Mouse (Mus musculus) cerebellum, postnatal 10 days (tissue): Measurements from ENCODE around the gene Miox.

Source experiments
- DNase-seq, 2 experiments: peaks; one replicate each; pipeline ENCODE4 v3.0.0; 2021; ENCODE audit warnings: mixed read lengths in 2 of 2

Gene Miox

DNA sequence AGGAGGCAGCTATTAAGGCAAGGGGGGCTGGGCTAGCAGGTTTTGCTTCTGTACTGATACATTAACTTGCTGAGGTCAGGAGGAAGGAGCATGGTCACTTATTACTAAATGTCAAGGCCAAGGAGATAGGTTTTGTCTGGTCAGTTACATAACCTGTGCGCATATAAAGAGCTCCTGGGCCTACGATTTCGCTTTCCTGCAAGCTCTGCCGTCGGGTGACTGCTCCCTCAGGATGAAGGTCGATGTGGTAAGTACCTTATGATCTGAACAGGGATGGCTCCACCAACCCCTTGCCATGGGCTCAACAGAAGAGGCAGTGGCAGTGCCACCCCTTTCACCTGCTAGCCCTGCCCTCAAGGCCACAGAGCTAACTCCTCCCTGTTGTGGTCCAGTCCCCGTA is at the start of gene Miox:
Gene Miox (plus strand): TSS at position 128 of the 400 bp plus-strand sequence.
- DNase-seq = no peak

DNA sequence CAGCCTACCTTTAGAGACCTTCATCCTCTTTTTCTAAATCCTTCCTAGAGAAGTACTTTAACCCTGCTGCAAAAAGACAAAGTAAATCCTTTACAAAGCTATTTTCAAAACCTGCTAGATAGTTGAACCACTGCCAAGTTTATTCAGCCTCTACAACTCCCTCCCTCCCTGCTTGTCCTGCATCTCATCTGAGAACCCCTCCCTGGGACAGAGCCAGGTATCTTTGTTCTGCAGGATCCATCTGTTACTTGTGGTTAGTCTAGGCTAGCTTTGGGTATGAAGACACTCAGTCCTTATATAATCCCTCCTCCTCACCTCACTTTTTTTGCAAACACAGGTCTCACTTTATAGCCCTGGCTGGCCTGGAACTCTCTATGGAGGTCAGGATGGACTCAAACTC is 49.2 kb upstream of the Miox start:
- no peak for DNase-seq

DNA sequence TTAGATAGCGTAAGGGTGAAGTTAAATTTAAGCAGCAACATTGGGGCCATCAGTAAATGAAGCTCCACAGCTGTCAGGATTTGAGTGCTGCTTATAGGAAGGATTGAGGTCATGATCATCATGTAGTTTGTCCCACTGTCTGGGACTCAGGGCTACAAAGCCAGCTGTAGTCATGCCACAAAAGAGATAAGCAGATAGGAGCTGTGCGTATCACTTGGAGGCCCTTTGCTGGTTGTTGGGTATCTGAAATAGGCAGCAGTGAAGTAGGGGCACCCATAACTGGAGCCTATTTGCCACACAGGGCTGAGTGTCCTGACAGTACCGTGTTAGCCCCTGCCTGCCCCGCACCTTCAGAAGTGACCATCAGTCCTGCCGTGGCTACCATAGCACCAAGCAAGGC is 48.7 kb upstream of the Miox start:
- no peak for DNase-seq

DNA sequence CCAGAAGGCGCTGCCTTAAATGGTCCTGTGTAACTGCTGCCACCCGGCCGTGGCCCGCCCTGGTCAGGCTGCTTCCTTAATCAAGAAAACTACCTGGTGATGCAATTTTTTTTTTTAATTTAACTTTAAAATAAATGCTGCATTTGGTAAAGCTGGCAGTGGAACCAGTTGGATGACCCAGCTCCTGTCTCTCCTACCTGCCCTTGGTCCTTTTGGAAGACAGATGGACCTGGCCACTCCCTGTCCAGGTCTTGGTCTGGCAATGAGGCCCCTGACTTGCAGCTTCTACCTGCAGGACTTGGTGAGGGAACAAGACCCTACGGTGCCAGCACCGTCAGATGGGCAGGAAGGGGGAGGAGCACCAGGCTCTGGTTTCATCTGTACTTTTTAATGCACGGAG is 48.1 kb upstream of the Miox start:
- DNase-seq = peak; percentile 42 to 48

GRCm38 (mm10) chr15:89286582-89286981 is 47.6 kb upstream of the Miox start:
- peak in 1 of 2 experiments; percentile 58 for DNase-seq

- peak; percentile 35 to 48 for DNase-seq
Observed at GRCm38 (mm10) chr15:89288227-89288767, 45.9 kb upstream of the Miox start.

DNA sequence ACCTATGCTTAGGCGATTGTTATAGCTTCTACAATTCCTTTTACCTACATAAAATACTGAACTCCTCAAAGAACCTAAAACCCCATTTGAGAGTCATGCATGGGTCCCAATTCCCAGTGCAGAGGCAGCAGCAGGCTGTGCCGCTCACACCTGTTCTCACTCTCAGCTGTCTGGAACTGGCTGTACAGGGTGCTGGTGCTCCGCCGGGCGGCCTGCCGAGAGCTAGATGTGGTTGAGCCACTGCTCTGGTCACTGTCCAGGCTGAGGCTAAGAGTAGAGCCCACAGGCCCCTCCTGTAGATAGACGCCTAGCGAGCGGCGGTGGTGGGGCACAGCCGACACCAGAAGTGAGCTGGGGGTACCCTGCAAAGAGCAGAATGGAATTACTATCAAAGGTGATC is 44.7 kb upstream of the Miox start:
- DNase-seq = no peak

DNA sequence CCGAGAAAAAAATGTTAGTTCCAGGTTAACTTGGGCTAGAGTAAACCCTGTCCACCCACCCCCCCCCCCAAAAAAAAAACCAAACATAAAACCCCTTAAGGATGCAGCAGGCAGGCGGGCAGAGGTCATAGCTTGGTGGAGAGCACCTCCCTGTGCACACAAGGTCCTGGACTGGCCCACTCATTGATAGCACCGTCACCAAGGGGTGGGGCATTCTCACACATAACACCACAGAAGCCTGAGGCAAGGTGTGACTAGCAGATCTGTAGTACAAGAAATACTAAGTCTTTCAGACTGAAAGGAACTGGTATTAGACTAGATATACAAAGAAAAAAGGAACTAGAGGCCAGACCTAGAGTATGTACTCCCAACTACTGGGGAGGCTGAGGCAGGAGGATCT is 42.7 kb upstream of the Miox start:
- DNase-seq = no peak

DNA sequence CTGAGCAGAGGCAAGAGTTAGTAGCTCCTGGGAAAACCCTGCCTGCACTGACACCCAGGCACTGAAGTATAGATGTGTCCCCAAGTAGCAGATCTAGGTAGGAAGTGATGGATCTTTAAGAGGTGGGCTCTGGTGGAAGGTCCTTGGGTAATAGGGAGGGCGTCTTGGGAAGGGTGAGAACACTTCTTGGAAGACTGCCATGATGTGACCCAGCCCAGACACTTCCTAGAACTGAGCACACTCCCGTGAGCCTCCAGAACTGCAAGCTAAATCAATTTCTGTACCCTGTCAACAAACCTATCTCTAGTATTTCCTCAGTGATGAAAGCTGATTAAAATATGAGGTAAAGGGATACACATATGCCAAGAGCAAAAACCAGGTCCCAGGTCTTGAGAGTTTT is 41.4 kb upstream of the Miox start:
- no peak for DNase-seq

DNA sequence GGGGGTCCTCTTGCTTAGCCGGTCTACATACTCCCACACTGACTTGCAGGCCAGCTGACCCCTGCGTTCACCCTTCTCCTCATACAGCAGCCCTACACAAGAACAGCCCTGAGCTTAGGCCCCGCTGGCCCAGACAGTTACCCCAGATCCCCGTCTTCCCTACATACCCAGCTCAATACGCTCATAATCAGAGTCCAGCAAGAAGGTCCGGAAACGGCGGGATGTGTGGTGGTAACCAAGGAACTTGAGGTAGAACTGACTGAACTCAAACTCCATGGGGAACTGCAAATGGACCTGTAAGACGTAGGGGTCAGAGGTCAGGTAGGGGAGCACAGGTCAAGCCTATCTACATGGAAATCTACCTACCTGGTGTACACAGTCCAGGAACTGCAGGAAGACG is 40.4 kb upstream of the Miox start:
- DNase-seq = no peak

DNA sequence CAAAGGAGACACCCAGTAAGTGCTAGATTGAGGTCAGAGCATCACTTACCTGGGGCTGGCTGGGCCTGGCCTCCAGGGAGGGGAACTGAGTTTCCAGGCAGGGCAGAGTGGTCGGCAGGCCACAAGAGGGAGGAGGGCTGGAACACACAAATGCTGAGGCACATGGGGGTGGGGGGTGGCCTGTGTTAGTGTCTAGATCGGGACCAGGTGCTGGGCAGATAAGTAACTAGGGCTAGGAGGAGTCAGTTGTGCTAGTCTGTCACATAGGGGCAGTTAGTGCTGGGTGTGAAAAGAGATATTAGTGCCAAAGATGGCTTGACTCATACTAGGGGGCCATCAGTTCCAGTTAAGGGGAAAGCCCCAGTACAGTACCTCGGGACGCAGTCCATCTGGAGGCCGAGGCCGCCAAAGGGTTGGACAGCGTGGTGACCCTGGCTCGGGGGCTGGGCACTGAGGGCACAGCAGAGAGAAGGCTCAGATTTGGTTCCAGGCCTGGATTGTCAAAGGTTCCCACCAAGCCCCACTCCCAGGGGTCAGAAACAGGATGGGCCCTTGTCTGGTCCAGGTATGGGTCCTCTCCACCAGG is 38.5 kb upstream of the Miox start:
- DNase-seq = no peak

DNA sequence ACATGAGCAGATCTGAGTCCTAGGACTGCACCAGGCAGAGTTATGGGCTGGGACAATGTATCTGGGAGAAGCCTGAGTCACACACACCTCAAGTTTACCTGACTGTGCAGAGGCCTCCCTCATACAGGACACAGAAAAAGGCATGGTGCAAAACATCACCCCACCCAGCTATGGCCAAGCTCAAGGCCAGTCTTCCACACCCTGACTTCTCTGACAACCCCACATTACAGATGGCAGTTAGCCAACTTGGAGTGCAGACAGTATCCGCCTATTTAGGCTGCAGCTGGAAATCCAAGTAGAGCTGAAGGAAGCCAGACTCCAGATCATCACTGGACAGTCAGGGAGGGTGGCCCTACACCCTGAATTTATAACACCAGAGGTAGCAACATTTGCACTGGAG is 37.7 kb upstream of the Miox start:
- DNase-seq = no peak

GRCm38 (mm10) chr15:89297695-89298094 is 36.5 kb upstream of the Miox start:
- no peak for DNase-seq

GRCm38 (mm10) chr15:89300180-89300579 is 34.0 kb upstream of the Miox start:
- no peak for DNase-seq

DNA sequence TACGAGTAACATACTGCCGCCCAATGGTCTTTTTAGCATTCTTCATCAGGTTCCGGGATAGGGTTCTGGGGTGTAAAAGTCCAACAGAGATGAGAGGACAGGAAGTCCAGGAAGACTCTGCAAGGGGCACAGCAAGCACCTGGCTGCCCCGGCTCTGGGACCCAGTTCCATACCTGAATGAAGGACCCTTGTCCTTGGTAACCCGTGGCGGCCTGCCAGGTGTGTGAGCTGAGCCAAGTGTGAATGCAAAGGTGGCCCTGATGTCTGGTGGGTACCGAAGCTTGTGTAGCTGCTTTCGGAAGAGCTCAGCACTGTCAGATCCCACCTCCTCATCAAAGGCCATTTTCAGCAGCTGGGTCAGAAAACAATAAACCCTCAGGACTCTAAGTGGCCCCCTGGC is 33.6 kb upstream of the Miox start:
- peak in 1 of 2 experiments; percentile 25 for DNase-seq

DNA sequence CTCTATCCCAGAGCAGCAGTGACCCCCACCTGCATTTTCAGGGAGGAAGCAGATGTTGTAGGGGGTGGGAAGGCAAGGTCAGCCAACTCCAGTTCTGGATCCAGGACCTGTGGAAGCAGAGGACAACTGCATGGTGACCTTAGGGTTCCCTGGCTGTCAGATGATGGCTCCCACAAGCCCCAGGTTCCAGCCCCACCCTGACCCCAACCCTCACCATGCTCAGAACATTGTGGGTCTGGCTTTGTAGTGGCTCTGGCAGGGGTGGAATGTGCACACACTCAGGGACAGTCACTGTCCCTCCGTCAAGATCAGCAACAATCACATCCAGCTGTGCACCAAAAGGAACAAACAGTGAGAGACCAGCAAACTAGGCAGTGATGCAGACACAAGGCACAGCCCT is 28.2 kb upstream of the Miox start:
- DNase-seq = no peak

DNA sequence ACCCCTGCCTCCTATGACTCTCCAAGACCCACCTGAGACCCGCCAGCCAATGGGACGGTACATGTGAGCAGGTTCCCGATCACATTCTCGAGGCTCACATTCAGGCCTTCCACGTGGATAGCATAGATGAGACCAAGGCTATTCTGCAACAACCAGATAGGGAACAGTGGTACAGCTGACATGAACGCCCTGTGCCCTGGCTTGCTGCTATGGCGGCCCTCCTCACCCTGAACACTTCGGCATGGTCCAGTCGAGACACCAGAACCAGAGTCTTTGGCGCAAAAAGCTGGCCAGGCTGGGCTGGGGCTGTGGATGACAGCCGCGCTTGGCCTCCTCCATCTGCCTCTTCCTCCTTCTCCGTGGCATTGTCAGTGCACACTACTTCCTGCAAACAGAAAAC is 26.7 kb upstream of the Miox start:
- peak in 1 of 2 experiments; percentile 6 for DNase-seq

DNA sequence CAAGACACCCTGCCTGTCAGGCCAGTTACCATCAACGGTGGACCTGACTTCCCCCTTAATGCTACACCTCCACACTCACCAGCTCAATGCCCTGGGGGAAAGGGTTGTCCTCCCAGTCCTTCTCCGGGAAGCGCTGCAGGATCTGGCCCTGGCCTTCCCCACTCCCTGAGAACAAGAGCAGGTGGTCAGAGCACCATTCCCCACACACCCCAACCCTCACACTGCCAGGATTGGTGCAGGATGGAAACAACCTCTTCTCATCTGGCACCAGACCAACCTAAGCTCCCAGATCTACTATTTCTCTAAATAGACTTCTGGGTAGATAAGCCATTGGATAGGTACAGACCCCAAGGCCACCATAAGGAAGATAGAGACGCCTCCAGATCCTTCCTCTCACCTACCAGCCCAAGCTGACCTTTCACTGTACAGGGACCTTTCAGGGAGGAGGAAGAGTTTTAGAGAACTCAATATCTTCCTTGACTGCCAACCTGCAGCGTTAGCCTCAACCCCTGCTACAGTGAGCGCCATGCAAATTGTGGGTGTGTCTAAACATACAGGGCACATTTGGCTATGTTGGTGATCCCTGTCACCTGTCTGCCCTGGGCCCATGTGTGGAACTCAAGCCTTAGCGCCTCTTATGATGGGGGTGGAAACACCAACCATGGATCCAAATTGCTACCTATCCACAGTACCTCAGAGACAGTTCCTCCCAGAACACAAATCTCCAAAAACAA is 25.6 kb upstream of the Miox start:
- peak in 1 of 2 experiments; percentile 36 for DNase-seq

DNA sequence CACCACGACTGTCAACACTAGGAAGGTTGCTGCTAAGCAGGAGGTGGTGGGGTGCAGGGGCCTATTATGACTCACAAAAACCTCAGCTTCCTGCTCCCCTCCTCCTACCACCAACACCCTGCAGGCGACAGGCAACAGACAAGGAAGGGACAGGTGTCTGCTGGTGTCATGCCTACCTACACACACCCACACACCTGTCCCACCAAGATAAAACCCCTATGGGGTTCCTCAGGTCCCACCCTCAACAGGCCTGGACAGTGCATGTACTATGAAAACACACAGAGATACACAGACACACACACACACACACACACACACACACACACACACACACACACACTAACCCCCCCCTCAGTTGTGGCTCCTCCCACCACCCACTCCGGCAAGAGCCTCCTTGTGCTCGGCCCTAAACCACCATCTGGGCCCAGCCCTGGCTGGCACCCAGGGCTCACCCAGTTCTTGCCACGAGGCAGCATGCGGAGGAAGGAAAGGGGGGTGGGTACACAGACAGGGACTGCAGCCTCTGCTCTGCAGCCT is 24.2 kb upstream of the Miox start:
- peak; percentile 68 to 81 for DNase-seq

DNA sequence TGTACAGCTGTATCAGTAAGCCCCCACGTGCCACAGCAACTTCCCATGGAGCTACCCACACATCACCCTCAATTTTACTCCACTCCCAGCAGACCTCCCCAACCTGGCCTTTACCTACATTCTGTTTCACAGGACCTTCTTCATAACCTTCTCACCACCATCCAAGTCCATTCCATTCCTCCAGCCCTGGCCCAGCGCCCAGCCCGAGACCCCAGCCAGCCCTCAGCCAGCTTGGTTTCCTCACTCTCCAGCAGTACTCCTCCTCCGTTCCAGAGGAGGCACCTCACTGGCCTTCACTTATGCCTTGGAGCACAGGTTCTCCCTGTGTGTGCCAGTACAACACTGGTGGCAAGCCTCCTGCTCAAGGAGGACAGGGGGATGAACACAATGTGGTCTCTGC is 20.8 kb upstream of the Miox start:
- peak; percentile 52 to 59 for DNase-seq

DNA sequence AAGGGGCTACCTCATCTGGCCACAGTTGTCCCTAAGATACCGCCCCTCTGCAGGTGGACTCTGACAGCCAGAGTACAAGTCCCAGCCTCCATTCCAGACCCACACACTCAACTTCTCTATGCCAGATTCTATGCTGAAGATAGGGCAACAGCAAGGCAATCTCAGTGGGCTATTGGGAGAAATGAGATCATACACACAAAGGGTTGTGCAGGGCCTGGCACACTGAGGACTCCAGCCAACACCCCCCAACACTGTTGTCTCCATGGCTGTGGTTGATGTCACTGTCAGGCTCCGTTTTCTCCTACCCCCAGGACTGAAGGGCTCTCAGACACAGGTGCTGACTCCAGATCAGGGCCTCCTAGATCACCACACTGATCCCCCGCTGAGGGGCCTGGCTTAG is 20.1 kb upstream of the Miox start:
- DNase-seq = no peak

DNA sequence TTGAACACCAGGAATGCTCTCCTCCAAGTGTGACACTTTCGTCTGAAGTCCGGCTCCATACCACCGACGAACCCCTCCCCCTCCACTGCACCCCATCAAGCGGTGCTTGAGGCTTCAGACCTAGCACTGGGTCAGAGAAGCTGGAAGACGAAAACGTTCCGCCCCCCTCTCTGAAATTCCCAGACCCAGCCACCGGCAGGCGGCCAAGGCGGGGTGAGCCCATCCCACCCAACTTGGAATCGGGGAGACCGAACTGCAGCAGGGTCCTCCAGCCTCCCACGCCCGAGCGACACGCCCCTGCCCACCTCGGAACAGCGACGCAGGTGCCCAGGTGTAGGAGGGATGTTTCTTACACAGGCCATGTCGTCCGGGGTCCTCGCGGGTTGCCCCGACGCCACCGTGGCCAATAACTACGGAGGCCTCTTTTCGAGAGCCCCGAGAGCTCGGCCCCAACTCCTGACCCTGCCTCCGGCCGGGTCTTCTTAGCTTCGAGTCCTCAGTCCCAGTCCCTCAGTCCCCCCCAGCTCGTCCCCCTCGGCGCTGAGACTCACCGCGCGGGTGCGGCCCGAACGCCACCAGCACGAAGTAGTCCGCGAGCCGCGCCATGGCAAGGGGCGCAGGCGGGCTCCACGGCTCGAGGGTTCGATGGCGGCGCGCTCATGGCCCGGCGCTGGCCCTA is 19.5 kb upstream of the Miox start:
- DNase-seq = peak; percentile 66 to 71

DNA sequence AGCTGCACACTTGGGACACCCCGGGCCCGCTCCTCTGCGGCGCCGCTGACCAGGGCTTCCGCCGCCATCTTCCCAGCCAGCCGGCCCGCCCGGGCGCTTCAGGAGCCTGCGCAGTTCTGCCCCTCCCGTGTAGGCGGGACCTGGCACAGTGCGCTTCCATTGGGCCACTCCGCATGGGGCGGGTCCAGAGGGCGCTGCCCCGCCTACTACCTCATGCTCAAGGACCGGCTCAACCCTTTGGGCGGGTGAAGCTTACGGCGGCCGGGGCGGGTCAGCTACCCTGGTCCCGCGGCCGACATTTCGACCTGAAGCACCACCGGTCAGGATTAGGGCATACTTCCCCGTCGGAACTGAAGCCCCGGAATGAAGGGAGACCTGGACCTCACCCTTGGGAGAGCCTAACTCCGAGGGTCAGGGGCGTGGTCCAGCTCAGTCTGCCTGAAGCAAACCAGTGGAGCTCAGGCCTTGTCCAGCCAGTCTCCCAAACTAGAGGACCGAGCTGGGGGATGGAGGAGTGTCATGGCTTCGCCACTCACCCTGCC is 18.9 kb upstream of the Miox start, which contains the start of gene Sbf1:
Gene Sbf1 (minus strand): TSS at position 122 of the 542 bp plus-strand sequence.
- DNase-seq = peak; percentile 99
